Mouse (Mus musculus) testis, adult 10 weeks (tissue): Measurements from ENCODE around the gene Rsad2. TPM values are rescaled to one million over a fixed set of nuclear protein-coding genes. Genes with fewer than 3 reads are reported as not detected.

Experiments used
- polyA plus RNA-seq: library from polyadenylated mRNA; stranded (reverse); fragments of 350-450 nt; fragmentation: Illumina TruSeq; extraction: RNeasy Lipid Tissue Mini Kit (QIAGEN cat#74804); gene quantifications from one replicate; pipeline ENCODE4 v1.2.3, GENCODE M21; 2014; ENCODE audit warnings: low read depth, low replicate concordance

Rsad2 gene
- polyA plus RNA-seq: 0.25 TPM

GRCm38 (mm10) chr12:26456028-26456698 is at the start of gene Rsad2:
Gene Rsad2 (minus strand): TSS chr12:26456452.

GRCm38 (mm10) chr12:26469098-26470041 is 13.1 kb upstream of the Rsad2 start, which contains the start of gene Cmpk2:
Gene Cmpk2 (plus strand): TSS chr12:26469204.

DNA sequence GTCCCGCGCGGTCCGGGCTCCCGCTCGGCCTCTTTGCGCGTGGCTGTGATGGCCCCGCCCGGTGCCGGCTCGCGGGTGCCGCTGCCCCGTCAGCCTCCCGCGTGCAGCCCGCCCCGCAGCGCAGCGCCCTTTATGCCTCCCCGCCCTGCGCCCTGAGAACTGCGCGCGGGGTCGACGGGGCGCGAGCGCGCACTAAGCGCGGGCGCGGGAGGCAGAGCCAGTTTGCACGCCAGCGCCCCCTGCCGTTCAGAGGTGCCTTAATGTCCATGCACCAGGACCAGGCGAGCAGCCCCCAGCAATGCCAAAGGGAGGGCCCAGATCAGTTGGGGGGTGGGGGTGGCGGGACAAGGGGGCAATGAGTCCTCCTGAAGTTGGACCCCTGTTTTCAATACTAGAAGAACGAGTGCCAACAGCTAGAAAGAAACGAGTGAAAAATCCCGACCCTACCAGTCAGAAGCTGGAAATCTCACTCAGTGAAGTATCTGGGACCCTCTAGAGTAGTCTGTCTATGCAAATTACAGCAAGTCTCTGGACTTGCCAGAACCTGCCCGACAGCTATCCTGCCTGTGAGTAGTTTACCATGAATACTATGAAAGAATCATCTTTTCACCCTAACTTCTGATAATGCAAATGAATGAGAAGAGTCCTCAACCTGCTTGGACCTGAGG is 41.0 kb downstream of the Rsad2 start, which contains the start of gene Rnf144a:
Rnf144a (minus strand) TSS at position 151 of the 668 bp plus-strand sequence.

Other genes with a start within 250 kb of the Rsad2 start
- 23.4 TPM for gene Rnf144a, start 41.2 kb downstream of the Rsad2 start, polyA plus RNA-seq
- gene Cmpk2, start 12.8 kb upstream of the Rsad2 start, polyA plus RNA-seq: 3.2 TPM